Mouse (Mus musculus) MN1 (cell line): Measurements from ENCODE around the gene Gm29797.

Experiments
- DNase-seq: peaks from one replicate; pipeline ENCODE4 v3.0.0-alpha.2; 2016; ENCODE audit warnings: low spot score

Gene Gm29797

GRCm38 (mm10) chr2:181696801-181697420, 40.1 kb downstream of the Gm29797 start:
- no peak for DNase-seq

- DNase-seq, result no peak
Measured at GRCm38 (mm10) chr2:181698241-181698640, 41.4 kb downstream of the Gm29797 start, which contains the start of gene Lkaaear1. TSS of gene Lkaaear1 (minus strand) at chr2:181698442.

- peak; percentile 52 for DNase-seq
Measured at GRCm38 (mm10) chr2:181706668-181707067, 49.8 kb downstream of the Gm29797 start.
